Mouse (Mus musculus) 416B (cell line): Measurements from ENCODE around the gene Ngly1.
"Not testable (repeated sequence)": the region's sequence is repeated elsewhere in the genome, so short reads cannot be mapped to it uniquely, and the experiment has no call there.

Experiments
- DNase-seq: peaks from one replicate; pipeline ENCODE4 v3.0.0; 2011; ENCODE audit warnings: low read depth

Ngly1 gene

DNA sequence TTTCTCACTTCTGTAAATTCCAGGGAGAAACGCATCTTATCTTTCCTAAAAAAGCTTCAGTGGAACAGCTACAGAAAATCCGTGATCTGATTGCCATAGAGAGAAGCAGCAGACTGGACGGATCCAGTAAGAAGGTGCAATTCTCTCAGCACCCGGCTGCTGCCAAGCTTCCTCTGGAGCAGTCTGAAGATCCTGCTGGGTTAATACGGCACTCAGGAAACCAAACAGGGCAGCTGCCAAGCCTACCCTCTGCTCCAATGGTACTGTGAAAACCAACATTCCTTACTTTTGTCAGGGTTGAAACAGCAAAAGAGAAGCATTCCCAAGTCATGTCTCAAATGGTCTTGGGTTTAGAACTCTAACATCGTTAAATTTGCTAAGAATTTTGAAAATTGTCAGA is 11.5 kb downstream of the Ngly1 start:
- no peak for DNase-seq

DNA sequence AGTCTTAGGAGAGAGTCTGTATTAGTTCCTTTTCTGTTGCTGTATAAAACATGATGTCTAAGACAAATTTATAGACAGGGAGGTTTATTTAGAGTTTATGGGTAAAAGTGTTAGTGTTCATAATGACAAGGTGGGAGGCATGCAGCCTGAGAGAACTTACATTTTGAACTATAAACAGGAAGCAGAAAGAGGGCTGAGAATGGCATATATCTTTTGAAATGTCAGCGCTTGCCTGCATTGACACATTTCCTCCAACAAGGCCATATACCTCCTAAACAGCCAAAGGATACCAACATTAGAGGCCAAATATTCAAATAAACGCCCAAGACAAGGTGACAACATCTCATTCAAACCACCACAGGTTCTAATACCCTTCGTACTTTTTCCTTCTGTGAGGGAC is 12.8 kb downstream of the Ngly1 start:
- no peak for DNase-seq

DNA sequence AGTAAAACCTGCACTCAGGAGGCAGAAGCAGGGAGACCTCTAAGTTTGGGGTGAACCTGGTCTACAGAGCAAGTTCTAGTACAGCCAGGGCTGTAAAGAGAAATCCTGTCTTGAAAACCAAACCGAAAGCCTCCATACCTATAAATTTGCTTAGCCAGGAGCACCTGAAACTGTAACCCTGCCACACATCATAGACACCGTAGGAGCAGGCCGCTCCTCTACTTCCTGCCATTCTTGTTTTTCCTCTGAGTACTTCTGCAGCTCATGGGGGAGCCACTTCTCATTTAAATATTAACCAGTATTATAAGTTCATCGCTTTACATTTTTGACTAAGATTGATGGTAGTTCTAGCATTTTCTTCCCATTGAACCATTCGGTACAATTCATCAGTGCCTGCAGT is 17.9 kb downstream of the Ngly1 start:
- no peak for DNase-seq

DNA sequence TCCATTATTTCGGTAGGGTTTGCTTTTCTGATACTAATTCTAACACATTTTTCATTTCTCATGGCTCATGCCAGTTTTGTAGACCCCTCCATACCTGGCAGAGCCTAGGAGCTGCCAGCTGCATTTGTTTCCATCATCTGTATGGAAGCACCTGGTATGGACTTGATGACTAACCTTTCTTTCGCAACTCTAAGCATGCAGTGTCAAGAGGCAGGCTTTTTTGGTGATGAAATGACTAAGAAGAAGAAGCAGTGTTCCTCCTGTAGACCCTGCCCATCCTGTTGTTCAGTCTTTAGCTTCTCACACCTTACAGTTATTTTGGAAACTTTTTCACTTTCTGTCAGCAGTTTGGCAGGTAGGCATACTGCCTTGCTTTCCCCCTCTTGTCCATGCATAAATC is 20.7 kb downstream of the Ngly1 start:
- peak; percentile 65 for DNase-seq

DNA sequence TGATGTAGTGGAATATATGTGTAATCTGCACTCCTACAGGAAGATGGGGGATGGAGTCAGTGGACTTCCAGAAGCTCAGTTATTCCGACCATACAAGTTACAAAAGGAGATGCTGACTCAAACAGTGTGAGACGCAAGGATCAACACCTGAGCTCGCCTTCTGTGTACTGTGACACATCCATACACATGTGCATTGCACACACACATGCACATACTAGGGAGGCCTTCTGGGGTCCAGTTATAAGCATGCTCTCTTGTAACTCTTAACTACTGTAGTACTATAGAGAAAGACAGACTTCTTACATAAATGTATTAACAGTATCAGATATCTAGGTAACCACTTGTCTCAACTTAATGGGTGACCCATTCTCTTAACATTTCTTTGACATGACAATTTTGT is 24.6 kb downstream of the Ngly1 start:
- DNase-seq, result no peak

DNA sequence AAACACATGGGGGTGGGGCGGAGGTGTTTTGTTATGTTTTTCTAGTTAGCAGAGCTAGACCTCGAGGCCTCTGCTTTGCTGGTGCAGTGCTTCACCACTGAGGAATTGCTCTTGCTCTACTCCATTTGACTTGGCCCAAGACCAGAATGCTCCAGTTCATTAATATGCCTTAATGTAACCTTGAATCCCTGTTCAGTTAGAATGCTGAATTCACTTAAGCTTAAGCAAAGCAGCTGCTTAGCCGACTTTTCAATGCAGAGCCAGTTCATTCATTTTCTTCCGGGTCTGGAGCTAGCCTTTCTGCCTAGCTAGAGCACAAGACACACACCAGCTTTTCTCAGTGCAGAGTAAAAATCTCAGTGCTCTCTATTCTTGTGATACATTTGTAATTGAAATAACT is 30.1 kb downstream of the Ngly1 start:
- DNase-seq, result no peak

DNA sequence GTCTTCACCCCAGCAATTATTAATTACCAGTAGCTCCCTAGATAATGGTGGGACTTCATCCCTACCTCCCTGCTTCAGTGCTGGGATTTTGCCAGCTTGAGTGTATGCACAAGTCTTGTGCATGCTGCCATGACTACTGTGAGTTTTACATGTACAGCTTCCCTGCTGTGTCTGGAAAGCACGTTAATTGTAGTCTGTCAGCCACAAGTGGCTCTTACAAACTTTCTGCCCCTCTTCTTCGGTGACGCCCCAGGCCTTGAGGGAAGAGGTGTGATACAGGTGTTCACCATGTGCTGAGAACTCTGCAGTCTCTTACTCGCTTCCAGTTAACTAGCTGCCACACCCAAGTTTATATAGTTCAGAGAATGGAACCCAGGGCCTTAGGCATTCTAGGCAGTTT is 34.9 kb downstream of the Ngly1 start:
- no peak for DNase-seq

DNA sequence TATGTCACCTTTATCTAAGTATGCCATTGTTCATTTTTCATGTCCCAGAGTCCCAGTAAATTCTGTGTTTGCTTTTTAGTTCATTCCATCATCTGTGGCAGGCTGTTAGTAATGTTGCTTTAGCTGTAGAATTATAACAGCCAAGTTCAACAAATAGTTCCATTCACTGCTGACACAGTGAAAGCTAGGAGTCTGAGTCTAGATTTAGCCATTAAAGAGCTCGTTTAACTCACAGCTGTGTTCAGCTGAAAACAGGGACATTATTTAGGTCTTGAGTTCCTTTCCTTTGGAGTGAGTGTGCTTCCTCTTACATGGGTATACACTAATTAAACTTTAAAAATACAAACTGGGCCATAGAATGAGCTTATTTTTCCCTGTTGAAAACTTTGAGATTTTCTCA is 43.3 kb downstream of the Ngly1 start:
- no peak for DNase-seq

DNA sequence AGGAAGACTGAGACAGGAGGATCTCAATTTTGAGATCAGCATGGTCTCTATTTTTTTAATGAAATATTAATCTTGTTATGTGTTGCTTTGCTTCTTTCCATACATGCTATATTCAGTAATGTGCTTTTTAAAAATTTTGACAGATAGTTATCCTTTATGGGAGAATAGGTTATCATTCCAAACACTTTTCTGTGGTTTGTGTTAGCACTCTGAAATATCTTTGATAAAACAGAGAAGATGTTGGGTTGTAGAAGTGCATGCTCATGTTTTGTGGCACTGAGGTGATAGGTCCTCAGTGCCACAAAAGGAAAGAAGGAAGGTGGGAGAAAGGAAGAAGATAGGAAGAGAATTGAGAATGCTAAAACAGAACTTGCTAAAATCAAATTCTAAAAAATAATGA is 43.9 kb downstream of the Ngly1 start:
- no peak for DNase-seq

DNA sequence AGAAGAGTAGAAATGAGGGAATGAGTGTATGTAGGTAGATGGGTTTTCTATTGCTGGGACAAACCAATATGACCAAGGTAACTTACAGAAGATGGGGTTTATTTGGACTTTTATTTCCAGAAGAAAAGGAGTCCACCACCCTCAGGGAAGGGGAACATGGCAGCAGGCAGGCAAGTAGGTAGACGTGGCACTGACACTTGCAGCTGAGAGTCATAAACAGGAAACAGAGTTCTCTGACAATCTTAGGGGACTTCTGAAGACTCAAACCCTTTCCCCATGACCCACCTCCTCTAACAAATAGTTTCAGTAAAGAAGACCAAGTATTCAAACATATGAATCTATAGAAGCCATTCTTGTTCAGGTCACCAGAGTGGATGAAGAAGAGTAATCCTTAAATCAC is 44.8 kb downstream of the Ngly1 start:
- no peak for DNase-seq

DNA sequence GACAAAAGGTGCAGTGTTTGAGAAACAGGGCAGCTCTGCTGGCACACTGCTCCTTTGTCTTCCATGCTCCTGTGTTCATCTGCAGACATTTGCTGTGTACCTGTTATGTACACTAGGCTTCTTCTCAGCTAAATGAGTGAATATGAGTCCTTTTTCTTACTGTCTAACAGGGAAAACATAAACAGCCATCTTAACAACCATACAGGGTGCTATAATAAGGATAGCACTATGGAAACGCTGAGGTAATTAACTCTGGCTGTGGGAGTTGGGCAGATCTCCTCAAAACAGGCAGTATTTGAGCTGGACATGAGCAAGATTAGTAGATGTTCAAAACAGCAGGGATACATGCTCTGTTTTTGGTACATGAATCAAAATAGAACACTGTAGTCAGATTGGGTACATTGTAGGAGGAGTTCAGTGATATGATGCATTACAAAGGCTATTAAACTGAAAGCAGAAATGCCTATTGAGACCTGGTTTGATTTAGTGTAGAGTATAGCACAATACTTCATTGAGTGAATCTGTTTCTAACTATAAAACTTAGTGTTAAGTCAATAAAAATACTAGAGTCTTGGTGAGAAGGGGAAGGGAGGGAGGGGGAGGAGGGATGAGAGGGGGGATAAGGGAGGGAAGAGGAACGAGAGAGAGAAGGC is 47.9 kb downstream of the Ngly1 start:
- no peak for DNase-seq

DNA sequence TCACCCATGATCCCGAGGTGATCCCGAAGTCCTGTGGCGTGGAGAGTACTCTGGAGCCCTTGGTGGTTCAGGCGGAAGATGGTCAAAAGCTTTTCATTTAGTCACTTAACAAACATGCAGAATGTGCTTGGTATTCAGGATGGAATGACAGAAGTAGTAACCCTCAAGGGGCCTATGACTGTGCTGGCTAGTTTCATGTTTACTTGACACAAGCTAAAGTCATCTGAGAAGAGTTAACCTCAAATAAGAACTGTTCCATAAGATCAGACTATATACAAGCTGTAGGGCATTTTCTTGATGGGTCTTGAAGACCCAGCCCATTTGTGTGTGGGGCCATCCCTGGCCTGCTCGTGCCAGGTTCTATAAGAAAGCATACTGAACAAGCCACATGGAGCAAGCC is 52.7 kb downstream of the Ngly1 start:
- no peak for DNase-seq

DNA sequence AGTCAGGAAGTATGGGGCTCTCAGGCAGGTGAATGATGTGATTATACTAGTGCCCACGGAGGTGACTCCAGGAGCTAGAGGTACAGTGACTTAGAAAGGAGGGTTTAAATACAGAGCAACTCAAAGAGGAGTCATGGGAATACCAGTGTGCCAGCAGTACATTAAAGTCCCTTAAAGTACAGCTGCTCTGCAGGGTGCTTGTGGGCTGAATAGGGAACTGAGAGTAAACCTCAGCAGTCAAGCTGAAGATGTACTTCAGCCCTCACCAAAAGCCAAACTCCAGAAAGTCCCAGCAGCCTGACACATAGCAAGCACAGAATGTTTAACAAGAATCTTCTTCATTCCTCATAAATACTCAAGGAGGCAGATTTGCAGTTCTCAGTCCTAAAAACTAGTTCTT is 53.6 kb downstream of the Ngly1 start:
- no peak for DNase-seq

DNA sequence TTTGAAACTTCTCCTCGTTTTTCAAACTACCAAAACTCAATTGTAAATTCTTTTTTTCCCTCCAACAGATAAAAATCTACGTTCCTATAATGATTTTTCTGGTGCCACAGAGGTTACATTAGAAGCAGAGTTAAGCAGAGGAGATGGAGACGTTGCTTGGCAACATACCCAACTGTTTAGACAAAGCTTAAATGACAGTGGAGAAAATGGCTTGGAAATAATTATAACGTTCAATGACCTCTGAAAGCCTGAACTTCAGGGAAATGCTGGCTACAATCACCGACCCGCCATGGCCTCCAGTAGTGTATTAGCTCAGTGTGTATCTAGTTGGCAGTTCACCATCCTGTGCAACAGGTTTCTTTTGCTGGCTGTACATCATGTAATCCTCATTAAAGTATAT is 61.7 kb downstream of the Ngly1 start:
- DNase-seq, result no peak

DNA sequence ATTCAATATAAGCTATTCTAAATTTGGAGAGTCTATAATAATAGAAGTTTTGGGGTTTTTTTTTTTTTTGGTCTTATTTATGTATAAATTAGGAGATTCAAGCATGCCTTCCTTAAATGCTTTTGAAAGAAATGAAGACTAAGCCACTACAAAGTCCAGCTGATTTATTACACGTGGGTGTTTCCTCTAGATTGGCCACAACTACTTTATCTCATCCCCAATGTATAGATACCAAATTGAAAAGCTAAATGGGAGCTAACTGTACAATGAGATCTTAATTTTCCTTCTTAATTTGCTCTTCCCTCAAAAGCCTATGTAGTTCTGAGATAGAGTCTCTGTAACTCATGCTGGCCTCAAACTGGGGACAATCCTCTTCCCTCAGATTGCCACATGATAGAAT is 63.5 kb downstream of the Ngly1 start:
- DNase-seq, result no peak

DNA sequence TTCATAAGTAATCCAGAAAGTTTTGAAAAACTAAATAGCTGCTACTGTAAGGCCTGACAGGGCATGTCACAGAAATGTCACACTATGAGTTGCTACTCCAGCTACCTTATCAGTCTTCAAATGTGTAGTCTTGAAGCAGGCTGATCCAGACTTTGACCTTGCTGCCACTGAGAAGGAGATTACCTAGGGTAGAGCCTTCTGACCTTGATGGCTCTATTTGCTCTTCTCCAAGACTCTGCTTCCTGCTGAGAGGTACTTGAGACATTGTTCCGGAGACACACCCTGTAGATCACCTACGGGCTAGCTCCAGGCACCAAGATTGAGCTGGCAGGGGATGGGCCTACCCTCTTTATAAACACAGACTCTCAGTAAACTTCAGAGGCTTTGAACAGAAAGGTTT is 64.0 kb downstream of the Ngly1 start:
- DNase-seq, result not testable (repeated sequence)

DNA sequence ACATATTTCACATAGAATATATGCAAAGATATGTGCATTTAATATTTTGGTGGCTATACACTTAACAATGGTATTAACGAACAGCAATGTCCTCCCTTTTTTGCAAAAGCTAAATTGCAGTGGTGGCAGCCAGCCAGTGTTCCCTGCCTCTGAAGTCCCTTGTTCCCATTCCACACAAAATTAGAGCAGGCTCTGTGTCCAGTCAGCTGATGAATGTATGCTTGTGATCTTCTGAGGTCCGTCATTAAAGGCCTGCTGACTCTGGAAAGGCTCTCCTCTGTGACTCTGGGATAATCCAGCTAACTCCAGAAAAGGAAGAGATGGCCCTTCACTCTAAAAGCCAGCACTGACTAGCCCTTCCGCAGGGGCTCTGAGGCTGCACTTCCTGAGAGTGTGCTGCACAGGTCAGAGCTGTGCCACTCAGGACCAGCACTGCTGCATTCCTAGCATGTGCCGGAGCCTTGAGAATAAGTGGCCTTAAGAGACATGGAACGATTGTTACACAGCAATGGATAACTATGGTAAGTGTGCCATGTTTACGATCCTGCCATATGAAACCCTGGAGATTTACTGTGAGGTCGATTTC is 64.9 kb downstream of the Ngly1 start:
- no peak for DNase-seq

DNA sequence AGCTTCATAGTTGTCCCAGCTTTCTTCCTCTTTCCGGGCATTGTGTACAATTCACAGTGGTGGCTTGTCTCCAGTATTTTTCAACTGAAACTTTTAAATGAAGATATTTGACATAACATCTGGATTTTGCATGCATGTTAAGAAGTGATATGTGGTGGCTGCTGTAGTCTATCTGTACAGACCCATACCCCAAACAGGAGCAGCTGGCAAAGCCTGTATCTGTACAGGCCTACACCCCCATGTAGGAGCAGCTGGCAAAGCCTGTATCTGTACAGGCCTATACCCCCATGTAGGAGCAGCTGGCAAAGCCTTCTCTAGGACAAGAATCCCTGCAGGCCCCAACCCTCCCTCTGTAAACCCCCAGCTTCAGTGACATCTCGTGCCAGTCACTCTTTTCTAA is 65.8 kb downstream of the Ngly1 start:
- no peak for DNase-seq

DNA sequence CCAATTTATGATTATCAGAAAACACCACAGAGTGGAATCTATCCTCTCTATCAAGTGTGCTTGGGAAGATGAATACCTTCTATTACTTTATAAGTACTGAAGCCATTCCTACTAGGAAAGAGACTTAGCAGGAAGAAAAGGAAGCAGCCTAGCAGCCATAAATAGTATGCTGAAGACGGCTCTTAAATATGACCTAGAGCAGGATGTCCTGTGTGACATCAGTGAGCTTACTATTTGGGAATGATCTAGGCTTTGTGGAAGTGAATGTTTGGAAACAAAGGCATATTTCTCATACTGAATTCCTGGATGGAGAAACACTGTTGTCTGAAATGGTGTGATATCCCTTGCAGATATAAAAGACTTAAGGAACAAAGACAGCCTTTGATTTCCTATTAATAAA is 67.6 kb downstream of the Ngly1 start:
- no peak for DNase-seq

DNA sequence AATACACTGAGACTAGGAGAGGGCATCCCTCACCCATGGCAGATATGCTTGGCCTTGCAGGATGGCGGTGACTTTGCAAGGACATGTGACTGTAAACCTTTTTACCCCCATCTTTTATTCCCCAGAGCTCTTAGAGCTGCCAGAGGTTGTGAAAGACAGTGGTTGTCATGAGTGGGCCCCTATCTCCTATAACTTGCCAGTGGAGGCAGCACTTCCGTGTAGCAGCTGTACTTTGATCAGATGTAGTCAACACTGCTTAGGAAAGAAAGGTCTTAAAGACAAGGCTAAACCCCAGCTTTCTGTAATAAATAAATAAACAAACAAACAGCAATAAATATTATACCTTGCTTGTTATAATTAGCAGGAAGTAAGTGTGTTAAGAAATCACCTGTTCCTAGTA is 70.7 kb downstream of the Ngly1 start:
- DNase-seq, result no peak

DNA sequence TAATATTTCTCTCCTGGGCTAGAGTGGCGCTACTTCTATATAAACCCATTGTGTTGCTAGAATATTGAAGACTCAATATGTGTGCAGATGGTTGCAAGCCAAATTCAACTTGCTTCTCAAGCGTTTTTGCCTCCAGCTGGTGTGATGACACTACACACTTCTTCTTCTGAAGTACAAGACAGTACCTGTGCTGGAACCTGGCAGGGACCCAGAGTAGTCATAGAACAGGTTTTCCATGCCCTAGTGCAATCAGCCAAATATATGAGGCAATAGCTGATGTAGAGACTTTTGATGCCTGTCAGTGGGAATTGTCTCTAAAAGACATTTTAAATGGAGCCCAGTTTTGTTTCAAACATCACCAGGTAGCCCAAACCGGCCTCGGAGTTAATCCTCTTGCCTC is 75.3 kb downstream of the Ngly1 start:
- no peak for DNase-seq

DNA sequence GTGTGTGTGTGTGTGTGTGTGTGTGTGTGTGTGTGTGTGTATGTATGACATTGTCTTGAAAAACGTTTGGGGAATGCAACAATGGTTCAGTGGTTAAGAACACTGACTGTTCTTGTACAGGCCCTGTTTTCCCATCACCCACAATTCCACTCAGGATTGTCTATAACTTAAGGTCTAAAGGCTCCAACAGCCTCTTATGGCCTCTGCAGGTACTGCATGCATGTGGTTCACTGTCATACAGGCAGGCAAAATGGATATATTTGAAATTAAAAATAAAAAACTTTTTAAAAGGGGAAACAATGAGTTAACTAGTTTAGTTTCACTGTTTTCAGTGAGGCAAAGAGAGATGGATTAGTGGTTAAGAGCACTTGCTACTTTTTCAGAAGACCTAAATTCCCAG is 76.1 kb downstream of the Ngly1 start:
- no peak for DNase-seq

DNA sequence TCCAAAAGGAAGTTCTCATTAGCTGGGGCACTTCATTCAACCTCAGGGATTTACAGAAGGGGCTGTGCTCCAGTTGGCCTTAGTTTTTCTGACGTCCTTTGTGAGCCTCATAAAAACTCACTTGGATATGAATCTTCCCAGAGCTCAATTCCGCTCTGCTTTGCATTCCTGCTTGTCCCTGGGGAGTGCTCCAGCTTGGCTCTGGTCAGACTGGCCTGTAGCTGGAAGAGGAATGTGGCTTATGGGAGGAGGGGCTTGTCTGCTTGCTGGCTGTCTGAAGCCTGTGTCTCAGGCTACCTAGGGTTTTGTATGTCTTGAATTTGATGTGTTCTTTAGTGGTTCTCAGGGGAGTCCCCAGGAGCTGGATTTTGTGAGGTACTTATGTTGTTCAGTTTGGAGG is 79.5 kb downstream of the Ngly1 start:
- no peak for DNase-seq

DNA sequence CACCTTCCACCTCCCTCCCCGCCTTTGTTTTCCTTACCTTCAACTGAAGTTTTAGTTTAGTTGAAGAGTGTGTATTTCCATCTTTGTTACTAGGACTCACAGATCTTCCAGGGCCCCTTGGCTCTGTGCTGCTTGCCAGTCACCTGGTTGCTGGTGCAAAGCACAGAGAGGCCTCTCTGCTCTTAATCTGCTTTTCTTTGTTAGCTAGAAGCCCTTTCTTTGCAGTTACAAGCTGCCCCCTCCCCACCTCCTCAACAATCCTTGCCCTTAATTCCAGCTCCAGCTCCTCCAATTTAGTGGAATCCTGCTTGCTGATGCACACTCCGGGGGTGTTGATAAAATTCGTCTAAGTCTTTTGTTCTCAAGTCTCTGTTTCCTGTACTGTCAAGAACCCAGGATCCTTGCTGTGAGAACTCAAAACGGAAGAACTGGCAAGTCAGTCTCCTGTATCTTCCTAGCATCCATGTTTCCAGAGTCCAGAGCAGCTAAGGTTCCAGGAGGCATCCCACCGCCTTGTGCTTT is 79.9 kb downstream of the Ngly1 start:
- DNase-seq, result no peak
